Mouse (Mus musculus): ENCODE measurements around the gene Tmem115.

- TF ChIP-seq CTCF (IDR thresholded peaks at IDR 0.05; ENCODE audit: extremely low read depth, insufficient read length, insufficient replicate concordance, low read depth, low read length) (no peak), POLR2A (IDR thresholded peaks at IDR 0.05; ENCODE audit: low read depth, low read length) (no peak)
Observed at GRCm38 (mm10) chr9:107552690-107553393, 19.1 kb downstream of the Tmem115 start.
